Comparison of ENCODE assay signal across 15 mouse cellular contexts in the genomic region with DNA sequence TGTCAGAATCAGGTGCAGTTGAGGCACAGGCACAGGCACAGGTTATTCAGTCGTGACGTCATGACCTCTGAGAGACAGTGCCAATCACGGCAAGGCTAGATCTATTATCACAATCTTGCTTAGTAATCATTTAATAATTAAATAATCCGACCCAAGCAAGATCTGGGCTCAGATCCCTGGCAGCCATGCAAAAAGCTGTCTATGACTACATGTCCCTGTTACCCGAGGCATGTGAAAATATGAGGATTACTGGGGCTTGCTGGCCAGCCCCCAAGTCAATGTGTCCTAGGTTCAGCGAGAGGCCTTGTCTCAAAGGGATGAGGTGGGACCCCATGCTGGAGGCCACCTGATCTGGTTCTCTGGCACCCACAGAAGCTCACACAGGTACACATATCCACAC. TPM values are rescaled to one million over a fixed set of nuclear protein-coding genes. Genes with fewer than 3 reads are reported as not detected.
"Had no signal": no experiment of that assay in that cellular context is flagged by ENCODE, and none has a peak within 500 bp of the region (broad histone marks: within the 10 kb centered on the region; RNA-seq: fewer than 3 reads in every experiment).

No protein-coding gene starts in this region.

- DNase-seq: layer of hippocampus, adult 9-11 months; liver; lung, adult 18-20 months; lung, postnatal 10 days; lung, postnatal 36 days; retina, postnatal 1 day; right cerebral cortex, postnatal 25 days; spleen, adult 18-20 months; thymus, postnatal 25 days had no signal

RNA-seq across cellular contexts. Expression of a gene that starts 11.3 kb away (rescaled TPM):
- total RNA-seq: monocyte, adult 5-6 weeks; neutrophil, adult 5-6 weeks had no signal

RNA-seq across cellular contexts. Expression of a gene that starts 30.2 kb away (rescaled TPM):
- total RNA-seq: layer of hippocampus, adult 2 months; layer of hippocampus, postnatal 25 days; left cerebral cortex, adult 18-20 months; left cerebral cortex, postnatal 25 days; monocyte, adult 5-6 weeks; neutrophil, adult 5-6 weeks had no signal
